Mouse (Mus musculus): ENCODE data around the gene Gm20809.
"Not testable (repeated sequence)": the region's sequence is repeated elsewhere in the genome, so short reads cannot be mapped to it uniquely, and the experiment has no call there.

Gm20809 gene

GRCm38 (mm10) chrY:24454757-24455156, at the start of gene Gm20809:
TSS of gene Gm20809 (plus strand) at chrY:24455057.
- not testable (repeated sequence) for DNase-seq
